Mouse (Mus musculus) thymus, adult 2 months (tissue): ENCODE measurements around the gene Ero1lb. TPM values are rescaled to one million over a fixed set of nuclear protein-coding genes. Genes with fewer than 3 reads are reported as not detected.

Experiments used
- DNase-seq: peaks from one replicate; pipeline ENCODE4 v3.0.0; 2021
- H3K27ac ChIP-seq: fragments of 200-500 bp; 2 replicates; pipeline ENCODE4 v1.5.1; 2012; ENCODE audit warnings: low read length, control low read depth; ENCODE audit not compliant: control insufficient read depth, insufficient read depth
- H3K27me3 ChIP-seq: fragments of 200-500 bp; 2 replicates; pipeline ENCODE4 v1.6.1; 2012; ENCODE audit warnings: mild to moderate bottlenecking, low read length, moderate library complexity, mixed read lengths; ENCODE audit not compliant: control insufficient read depth, insufficient read depth
- H3K36me3 ChIP-seq: fragments of 200-500 bp; 2 replicates; pipeline ENCODE4 v1.6.1; 2012; ENCODE audit warnings: mild to moderate bottlenecking, low read length, moderate library complexity; ENCODE audit not compliant: control insufficient read depth, insufficient read depth
- H3K4me1 ChIP-seq: fragments of 200-500 bp; replicated peaks from 2 replicates; pipeline ENCODE4 v1.6.1; 2012; ENCODE audit warnings: low read length; ENCODE audit not compliant: control insufficient read depth, insufficient read depth
- H3K4me3 ChIP-seq: fragments of 200-500 bp; 2 replicates; pipeline ENCODE4 v1.5.1; 2012; ENCODE audit warnings: mild to moderate bottlenecking, low read length, control low read depth, moderate library complexity; ENCODE audit not compliant: control insufficient read depth, insufficient read depth
- CTCF ChIP-seq: fragments of 200-500 bp; IDR thresholded peaks from 2 replicates; pipeline ENCODE4 v1.5.1; 2012; ENCODE audit warnings: mild to moderate bottlenecking, control low read depth, low read length, moderate library complexity, borderline replicate concordance; ENCODE audit not compliant: control insufficient read depth, poor library complexity, insufficient read depth; ENCODE audit errors: extremely low read depth
- POLR2A ChIP-seq: fragments of 200-500 bp; IDR thresholded peaks from 2 replicates; pipeline ENCODE4 v1.6.1; 2012; ENCODE audit warnings: mild to moderate bottlenecking, low read length, control low read depth, moderate library complexity; ENCODE audit not compliant: control insufficient read depth, poor library complexity, insufficient read depth; ENCODE audit errors: extremely low read depth
- WGBS: fragments of 180-500 bp; shearing (Covaris S2); methylation state at CpG from one replicate; pipeline ENCODE4 v1.1.7; 2018; 5-methylcytosine and 5-hydroxymethylcytosine counted together
- polyA plus RNA-seq: library from polyadenylated mRNA; depleted of rRNA; stranded (reverse); fragments of >200 nt; gene quantifications from 2 replicates; pipeline ENCODE4 v1.2.3, GENCODE M21; 2012

The Ero1lb gene
- polyA plus RNA-seq, 1 experiment, result 14.9 TPM

DNA sequence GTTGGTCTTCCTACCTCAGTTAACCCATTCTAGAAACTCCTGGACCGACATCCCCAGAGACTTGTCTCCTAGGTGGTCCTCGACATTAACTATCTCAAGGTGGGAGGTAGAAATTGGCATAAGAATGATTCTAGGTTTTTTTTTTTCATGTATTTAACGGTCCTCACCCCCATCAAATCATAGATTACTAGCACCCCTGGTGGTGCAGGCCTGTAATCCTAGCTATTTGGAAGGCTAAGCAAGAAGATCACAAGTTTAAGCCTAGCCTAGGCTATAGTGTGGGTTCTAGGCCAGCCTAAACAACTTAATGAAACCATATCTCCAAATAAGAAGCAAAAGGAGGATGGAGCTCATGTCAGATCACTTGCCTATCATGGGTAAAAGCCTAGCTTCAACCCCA is 6.6 kb upstream of the Ero1lb start:
- H3K36me3 ChIP-seq, result no peaks in the 10 kb centered on the region
- no peak for DNase-seq
- no peak for TF ChIP-seq POLR2A
- TF ChIP-seq CTCF, result no peak
- H3K4me1 ChIP-seq, result peaks cover 2% of the 10 kb centered on the region; the same call in 1 of the 2 replicates
- H3K4me3 ChIP-seq, result no peak overlapping the region
- WGBS, result 91% methylated on average over 3 of the region's 3 CpGs
- H3K27ac ChIP-seq, result no peak overlapping the region
- no peaks in the 10 kb centered on the region for H3K27me3 ChIP-seq

- Histone ChIP-seq H3K27me3 (no peaks in the 10 kb centered on the region), H3K4me1 (peaks cover 2% of the 10 kb centered on the region; the same call in 1 of the 2 replicates), H3K27ac (no peak overlapping the region), H3K36me3 (no peaks in the 10 kb centered on the region), H3K4me3 (no peak overlapping the region)
- TF ChIP-seq POLR2A, result no peak
- no peak for DNase-seq
- WGBS, result 94% methylated on average over 6 of the region's 6 CpGs
Measured at GRCm38 (mm10) chr13:12559462-12560120, 6.1 kb upstream of the Ero1lb start.

DNA sequence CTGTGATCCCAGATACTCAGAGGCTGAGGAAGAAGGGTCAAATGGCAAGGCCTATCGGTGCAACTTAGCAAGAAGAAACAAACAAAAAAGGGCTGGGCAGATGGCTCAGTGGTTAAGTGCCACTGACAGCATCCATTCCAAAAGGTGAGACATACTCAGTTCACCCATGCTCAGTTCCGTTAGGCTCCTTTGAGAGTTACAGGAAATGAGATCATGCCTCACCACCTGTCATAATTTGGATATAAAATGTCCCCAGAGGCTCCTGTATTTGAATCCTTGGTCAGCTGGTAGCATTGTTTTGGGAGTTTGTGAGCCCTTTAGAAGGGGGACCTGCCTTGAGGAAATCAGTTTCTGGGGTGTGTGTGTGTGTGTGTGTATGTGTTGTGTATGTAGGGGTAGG is 3.9 kb upstream of the Ero1lb start:
- Histone ChIP-seq H3K4me1 (peaks cover 8% of the 10 kb centered on the region), H3K27me3 (no peaks in the 10 kb centered on the region), H3K36me3 (no peaks in the 10 kb centered on the region), H3K4me3 (no peak overlapping the region), H3K27ac (no peak overlapping the region)
- no peak for TF ChIP-seq POLR2A
- TF ChIP-seq CTCF, result no peak
- DNase-seq, result no peak
- WGBS, result 66% methylated on average over 2 of the region's 2 CpGs

GRCm38 (mm10) chr13:12562256-12562655 is 3.4 kb upstream of the Ero1lb start:
- H3K36me3 ChIP-seq, result no peaks in the 10 kb centered on the region
- H3K27ac ChIP-seq, result no peak overlapping the region
- no peak for TF ChIP-seq CTCF
- no peak for TF ChIP-seq POLR2A
- no peak for DNase-seq
- WGBS, result 96% methylated on average over 4 of the region's 4 CpGs
- peaks cover 8% of the 10 kb centered on the region for H3K4me1 ChIP-seq
- H3K4me3 ChIP-seq, result no peak overlapping the region
- H3K27me3 ChIP-seq, result no peaks in the 10 kb centered on the region

DNA sequence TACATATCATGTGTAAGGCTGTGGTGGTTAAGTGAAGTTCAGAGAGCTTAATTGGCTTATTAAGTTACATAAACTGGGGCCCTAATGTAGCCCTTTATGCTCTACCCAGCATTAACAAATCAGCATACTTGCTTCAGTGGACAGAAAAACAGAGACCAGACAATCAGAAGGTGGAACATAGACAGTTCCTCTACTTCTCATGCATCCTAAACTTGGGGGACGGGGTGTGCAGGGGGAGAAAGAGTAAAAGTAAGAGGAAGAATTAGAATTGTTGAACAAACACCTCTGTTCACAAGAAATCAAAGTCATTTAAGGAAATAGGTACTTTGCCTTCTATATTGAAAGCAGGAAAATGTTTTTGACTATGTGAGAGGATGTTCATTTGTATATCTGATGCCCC is 2.3 kb downstream of the Ero1lb start:
- no peak overlapping the region for H3K4me3 ChIP-seq
- H3K36me3 ChIP-seq, result no peaks in the 10 kb centered on the region
- DNase-seq, result no peak
- peaks cover 6% of the 10 kb centered on the region for H3K4me1 ChIP-seq
- 82% methylated on average over 1 of the region's 1 CpGs for WGBS
- no peak overlapping the region for H3K27ac ChIP-seq
- TF ChIP-seq POLR2A (no peak), CTCF (no peak)
- no peaks in the 10 kb centered on the region for H3K27me3 ChIP-seq

- Histone ChIP-seq H3K36me3 (no peaks in the 10 kb centered on the region), H3K27ac (no peak overlapping the region), H3K27me3 (no peaks in the 10 kb centered on the region), H3K4me3 (no peak overlapping the region), H3K4me1 (peaks cover 6% of the 10 kb centered on the region)
- DNase-seq, result no peak
- no peak for TF ChIP-seq CTCF
- no peak for TF ChIP-seq POLR2A
- 93% methylated on average over 9 of the region's 9 CpGs for WGBS
Measured at GRCm38 (mm10) chr13:12568597-12569469, 3.2 kb downstream of the Ero1lb start.
